Mouse (Mus musculus): ENCODE results near the gene 6430571L13Rik. TPM values are rescaled to one million over a fixed set of nuclear protein-coding genes. Genes with fewer than 3 reads are reported as not detected.

6430571L13Rik gene
- total RNA-seq, 2 experiments from 2014 or later = 34.1 to 44.0 TPM

GRCm38 (mm10) chr9:107381723-107382122 is 41.3 kb downstream of the 6430571L13Rik start:
- no peak for DNase-seq

GRCm38 (mm10) chr9:107384396-107384795 is 44.0 kb downstream of the 6430571L13Rik start:
- DNase-seq = no peak

GRCm38 (mm10) chr9:107386722-107387121 is 46.3 kb downstream of the 6430571L13Rik start:
- DNase-seq = no peak

- DNase-seq = no peak
Measured at GRCm38 (mm10) chr9:107387708-107388107, 47.3 kb downstream of the 6430571L13Rik start.

- DNase-seq = no peak
Measured at GRCm38 (mm10) chr9:107388263-107388662, 47.9 kb downstream of the 6430571L13Rik start.

GRCm38 (mm10) chr9:107396397-107396796 is 56.0 kb downstream of the 6430571L13Rik start:
- DNase-seq = no peak

GRCm38 (mm10) chr9:107398968-107399367 is 58.6 kb downstream of the 6430571L13Rik start:
- DNase-seq = no peak

- DNase-seq = peak; percentile 70
Measured at GRCm38 (mm10) chr9:107399491-107399971, 59.1 kb downstream of the 6430571L13Rik start, which contains the start of gene Cacna2d2. Gene Cacna2d2, plus strand, starts transcription at chr9:107399612.

GRCm38 (mm10) chr9:107400060-107400511 is 59.7 kb downstream of the 6430571L13Rik start:
- DNase-seq = no peak

- DNase-seq = no peak
Measured at GRCm38 (mm10) chr9:107400666-107401285, 60.4 kb downstream of the 6430571L13Rik start.

Other genes starting within 250 kb of the 6430571L13Rik start
- gene Dock3, start 108.7 kb upstream of the 6430571L13Rik start, total RNA-seq (2021) = under 1 TPM in 1 of 2 experiments, not detected in 1; 0.13 TPM
- 10 to 100 TPM; 27.7 to 32.1 TPM for gene Mapkapk3, start 50.7 kb upstream of the 6430571L13Rik start, total RNA-seq (2021)
- 100 to 1,000 TPM in 1 of 2 experiments, 1 to 10 TPM in 1; 2.3 to 100 TPM for gene Cish, start 44.6 kb upstream of the 6430571L13Rik start, total RNA-seq (2021)
- gene Hemk1, start 2.3 kb upstream of the 6430571L13Rik start, total RNA-seq (2021) = 10 to 100 TPM; 12.8 to 15.7 TPM
- gene Cacna2d2, start 59.0 kb downstream of the 6430571L13Rik start, total RNA-seq (2021) = under 1 TPM; 0.83 to 0.84 TPM
- gene Tmem115, start 193.3 kb downstream of the 6430571L13Rik start, total RNA-seq (2021) = 10 to 100 TPM; 14.8 to 15.2 TPM
- 1 to 10 TPM; 2.0 TPM for gene Cyb561d2, start 201.6 kb downstream of the 6430571L13Rik start, total RNA-seq (2021)
- gene Nprl2, start 201.6 kb downstream of the 6430571L13Rik start, total RNA-seq (2021) = 10 to 100 TPM in 1 of 2 experiments, 1 to 10 TPM in 1; 9.5 to 10.2 TPM
- gene Zmynd10, start 206.7 kb downstream of the 6430571L13Rik start, total RNA-seq (2021) = not detected
- 10 to 100 TPM; 10.8 to 12.5 TPM for gene Rassf1, start 211.0 kb downstream of the 6430571L13Rik start, total RNA-seq (2021)
- gene Tusc2, start 222.7 kb downstream of the 6430571L13Rik start, total RNA-seq (2021) = 10 to 100 TPM; 30.5 to 31.1 TPM
- gene Hyal2, start 227.3 kb downstream of the 6430571L13Rik start, total RNA-seq (2021) = 10 to 100 TPM; 12.0 to 15.2 TPM
- gene Hyal1, start 236.3 kb downstream of the 6430571L13Rik start, total RNA-seq (2021) = 1 to 10 TPM; 2.2 to 2.3 TPM
- gene Naa80, start 238.3 kb downstream of the 6430571L13Rik start, total RNA-seq (2021) = 10 to 100 TPM; 10.4 to 13.4 TPM
- gene Hyal3, start 240.2 kb downstream of the 6430571L13Rik start, total RNA-seq (2021) = under 1 TPM; 0.38 to 0.72 TPM
- gene Ifrd2, start 247.0 kb downstream of the 6430571L13Rik start, total RNA-seq (2021) = 10 to 100 TPM; 44.2 to 45.3 TPM